Mouse (Mus musculus): ENCODE results near the gene Stk17b.
"Not testable (repeated sequence)": the region's sequence is repeated elsewhere in the genome, so short reads cannot be mapped to it uniquely, and the experiment has no call there.

The Stk17b gene

GRCm38 (mm10) chr1:53728489-53729225, 56.4 kb downstream of the Stk17b start:
- no peak for DNase-seq (ENCODE audit: low spot score)

- DNase-seq (ENCODE audit: low spot score), result no peak
Observed at GRCm38 (mm10) chr1:53726883-53727282, 58.1 kb downstream of the Stk17b start.

- no peak for DNase-seq (ENCODE audit: low spot score)
Observed at GRCm38 (mm10) chr1:53721353-53721752, 63.7 kb downstream of the Stk17b start.

GRCm38 (mm10) chr1:53720601-53721351, 64.2 kb downstream of the Stk17b start:
- no peak for DNase-seq (ENCODE audit: low spot score)

- DNase-seq (ENCODE audit: low spot score), result no peak
Observed at GRCm38 (mm10) chr1:53715966-53716515, 69.0 kb downstream of the Stk17b start.

GRCm38 (mm10) chr1:53715446-53715845, 69.6 kb downstream of the Stk17b start:
- peak; percentile 88 for DNase-seq (ENCODE audit: low spot score)

- peak; percentile 27 for DNase-seq (ENCODE audit: low spot score)
Observed at GRCm38 (mm10) chr1:53713383-53713782, 71.6 kb downstream of the Stk17b start.

- no peak for DNase-seq (ENCODE audit: low spot score)
Observed at GRCm38 (mm10) chr1:53711069-53711468, 74.0 kb downstream of the Stk17b start.

- DNase-seq (ENCODE audit: low spot score), result not testable (repeated sequence)
Observed at GRCm38 (mm10) chr1:53709602-53710001, 75.4 kb downstream of the Stk17b start.

GRCm38 (mm10) chr1:53706431-53707361, 78.3 kb downstream of the Stk17b start, which contains the start of gene Dnah7a:
Gene Dnah7a (minus strand): TSS chr1:53706784.
- DNase-seq (ENCODE audit: low spot score), result no peak

Measured in layer of hippocampus, adult 9-10 months (tissue).